Mouse (Mus musculus): ENCODE data around the gene Dhx40. TPM values are rescaled to one million over a fixed set of nuclear protein-coding genes. Genes with fewer than 3 reads are reported as not detected.
A peak's percentile ranks its signal among the peaks of the same experiment; 100 is the strongest.

Gene Dhx40
- polyA plus RNA-seq, 1 experiment from 2014 or later: 34.1 TPM

GRCm38 (mm10) chr11:86840511-86841154 is 33.1 kb upstream of the Dhx40 start:
- WGBS: 1% methylated on average over 3 of the region's 3 CpGs
- H3K36me3 ChIP-seq (ENCODE audit: control insufficient read depth, insufficient read depth, low read length): no peaks in the 10 kb centered on the region
- no peak overlapping the region for H3K4me3 ChIP-seq (ENCODE audit: low read depth, low read length)
- no peaks in the 10 kb centered on the region for H3K27me3 ChIP-seq (replicated peaks; ENCODE audit: control insufficient read depth, insufficient read depth, low read length)
- peak; percentile 61; the same call in 1 of the 2 replicates for ATAC-seq
- H3K4me1 ChIP-seq (ENCODE audit: control insufficient read depth, insufficient read depth, low read length): peaks cover 14% of the 10 kb centered on the region
- H3K9ac ChIP-seq (ENCODE audit: low read length): no peak overlapping the region
- peak; percentile 84 for DNase-seq (ENCODE audit: low spot score)
- no peak overlapping the region for H3K4me2 ChIP-seq (ENCODE audit: low read length)
- H3K27ac ChIP-seq (ENCODE audit: low read depth, low read length): peak overlapping the region; percentile 9; the same call in 1 of the 2 replicates
- no peaks in the 10 kb centered on the region for H3K9me3 ChIP-seq (replicated peaks; ENCODE audit: control insufficient read depth, low read length)

- H3K4me1 ChIP-seq (ENCODE audit: control insufficient read depth, insufficient read depth, low read length): peaks cover 14% of the 10 kb centered on the region
Measured at GRCm38 (mm10) chr11:86839716-86840447, 32.3 kb upstream of the Dhx40 start.

GRCm38 (mm10) chr11:86838792-86839191 is 31.2 kb upstream of the Dhx40 start:
- H3K36me3 ChIP-seq (ENCODE audit: control insufficient read depth, insufficient read depth, low read length): no peaks in the 10 kb centered on the region
- no peak for DNase-seq (ENCODE audit: low spot score)
- peaks cover 14% of the 10 kb centered on the region for H3K4me1 ChIP-seq (ENCODE audit: control insufficient read depth, insufficient read depth, low read length)
- H3K27ac ChIP-seq (ENCODE audit: low read depth, low read length): no peak overlapping the region
- H3K9ac ChIP-seq (ENCODE audit: low read length): no peak overlapping the region
- no peaks in the 10 kb centered on the region for H3K9me3 ChIP-seq (replicated peaks; ENCODE audit: control insufficient read depth, low read length)
- ATAC-seq: no peak
- no peaks in the 10 kb centered on the region for H3K27me3 ChIP-seq (replicated peaks; ENCODE audit: control insufficient read depth, insufficient read depth, low read length)
- H3K4me2 ChIP-seq (ENCODE audit: low read length): no peak overlapping the region
- 76% methylated on average over 1 of the region's 1 CpGs for WGBS
- H3K4me3 ChIP-seq (ENCODE audit: low read depth, low read length): no peak overlapping the region

More at GRCm38 (mm10) chr11:86839716-86840447, 32.3 kb upstream of the Dhx40 start:
- H3K36me3 ChIP-seq (ENCODE audit: control insufficient read depth, insufficient read depth, low read length): no peaks in the 10 kb centered on the region
- H3K4me2 ChIP-seq (ENCODE audit: low read length): no peak overlapping the region
- 37% methylated on average over 7 of the region's 7 CpGs for WGBS
- no peak overlapping the region for H3K9ac ChIP-seq (ENCODE audit: low read length)
- DNase-seq (ENCODE audit: low spot score) (peak; percentile 62), ATAC-seq (peak; percentile 65)
- H3K27me3 ChIP-seq (replicated peaks; ENCODE audit: control insufficient read depth, insufficient read depth, low read length): no peaks in the 10 kb centered on the region
- H3K9me3 ChIP-seq (replicated peaks; ENCODE audit: control insufficient read depth, low read length): no peaks in the 10 kb centered on the region
- H3K4me3 ChIP-seq (ENCODE audit: low read depth, low read length): no peak overlapping the region
- 0 out of 2 replicates have a peak overlapping the region, but pooled peaks have one; percentile 35 for H3K27ac ChIP-seq (ENCODE audit: low read depth, low read length)

GRCm38 (mm10) chr11:86836366-86836765 is 28.8 kb upstream of the Dhx40 start:
- Histone ChIP-seq H3K36me3 (ENCODE audit: control insufficient read depth, insufficient read depth, low read length) (no peaks in the 10 kb centered on the region), H3K4me1 (ENCODE audit: control insufficient read depth, insufficient read depth, low read length) (peaks cover 14% of the 10 kb centered on the region), H3K4me2 (ENCODE audit: low read length) (no peak overlapping the region), H3K9me3 (replicated peaks; ENCODE audit: control insufficient read depth, low read length) (no peaks in the 10 kb centered on the region), H3K27me3 (replicated peaks; ENCODE audit: control insufficient read depth, insufficient read depth, low read length) (no peaks in the 10 kb centered on the region), H3K4me3 (ENCODE audit: low read depth, low read length) (no peak overlapping the region), H3K9ac (ENCODE audit: low read length) (no peak overlapping the region), H3K27ac (ENCODE audit: low read depth, low read length) (no peak overlapping the region)
- DNase-seq (ENCODE audit: low spot score) (peak; percentile 37), ATAC-seq (no peak)
- 51% methylated on average over 2 of the region's 2 CpGs for WGBS

GRCm38 (mm10) chr11:86834628-86835338 is 27.2 kb upstream of the Dhx40 start:
- H3K36me3 ChIP-seq (ENCODE audit: control insufficient read depth, insufficient read depth, low read length): no peaks in the 10 kb centered on the region
- peaks cover 7% of the 10 kb centered on the region for H3K4me1 ChIP-seq (ENCODE audit: control insufficient read depth, insufficient read depth, low read length)
- DNase-seq (ENCODE audit: low spot score): no peak
- no peak overlapping the region for H3K27ac ChIP-seq (ENCODE audit: low read depth, low read length)
- WGBS: 56% methylated on average over 8 of the region's 8 CpGs
- H3K27me3 ChIP-seq (replicated peaks; ENCODE audit: control insufficient read depth, insufficient read depth, low read length): no peaks in the 10 kb centered on the region
- no peak for ATAC-seq
- no peak overlapping the region for H3K9ac ChIP-seq (ENCODE audit: low read length)
- no peak overlapping the region for H3K4me3 ChIP-seq (ENCODE audit: low read depth, low read length)
- H3K4me2 ChIP-seq (ENCODE audit: low read length): no peak overlapping the region
- H3K9me3 ChIP-seq (replicated peaks; ENCODE audit: control insufficient read depth, low read length): no peaks in the 10 kb centered on the region

- H3K9ac ChIP-seq (ENCODE audit: low read length): no peak overlapping the region
- H3K9me3 ChIP-seq (replicated peaks; ENCODE audit: control insufficient read depth, low read length): no peaks in the 10 kb centered on the region
- DNase-seq (ENCODE audit: low spot score) (no peak), ATAC-seq (no peak)
- peaks cover under 1% of the 10 kb centered on the region; the same call in 1 of the 2 replicates for H3K4me1 ChIP-seq (ENCODE audit: control insufficient read depth, insufficient read depth, low read length)
- 71% methylated on average over 7 of the region's 7 CpGs for WGBS
- no peaks in the 10 kb centered on the region for H3K27me3 ChIP-seq (replicated peaks; ENCODE audit: control insufficient read depth, insufficient read depth, low read length)
- H3K4me2 ChIP-seq (ENCODE audit: low read length): no peak overlapping the region
- no peak overlapping the region for H3K27ac ChIP-seq (ENCODE audit: low read depth, low read length)
- H3K36me3 ChIP-seq (ENCODE audit: control insufficient read depth, insufficient read depth, low read length): no peaks in the 10 kb centered on the region
- no peak overlapping the region for H3K4me3 ChIP-seq (ENCODE audit: low read depth, low read length)
Measured at GRCm38 (mm10) chr11:86834050-86834449, 26.5 kb upstream of the Dhx40 start.

- H3K27ac ChIP-seq (ENCODE audit: low read depth, low read length): no peak overlapping the region
Measured at GRCm38 (mm10) chr11:86833153-86833552, 25.6 kb upstream of the Dhx40 start.

GRCm38 (mm10) chr11:86828396-86828795 is 20.9 kb upstream of the Dhx40 start:
- Histone ChIP-seq H3K4me2 (ENCODE audit: low read length) (no peak overlapping the region), H3K36me3 (ENCODE audit: control insufficient read depth, insufficient read depth, low read length) (no peaks in the 10 kb centered on the region), H3K9me3 (replicated peaks; ENCODE audit: control insufficient read depth, low read length) (no peaks in the 10 kb centered on the region), H3K9ac (ENCODE audit: low read length) (no peak overlapping the region), H3K27ac (ENCODE audit: low read depth, low read length) (no peak overlapping the region), H3K4me3 (ENCODE audit: low read depth, low read length) (no peak overlapping the region), H3K27me3 (replicated peaks; ENCODE audit: control insufficient read depth, insufficient read depth, low read length) (no peaks in the 10 kb centered on the region), H3K4me1 (ENCODE audit: control insufficient read depth, insufficient read depth, low read length) (no peaks in the 10 kb centered on the region)
- WGBS: 72% methylated on average over 6 of the region's 6 CpGs
- no peak for DNase-seq (ENCODE audit: low spot score)
- no peak for ATAC-seq

More at GRCm38 (mm10) chr11:86833153-86833552, 25.6 kb upstream of the Dhx40 start:
- Histone ChIP-seq H3K27me3 (replicated peaks; ENCODE audit: control insufficient read depth, insufficient read depth, low read length) (no peaks in the 10 kb centered on the region), H3K36me3 (ENCODE audit: control insufficient read depth, insufficient read depth, low read length) (no peaks in the 10 kb centered on the region), H3K4me1 (ENCODE audit: control insufficient read depth, insufficient read depth, low read length) (no peaks in the 10 kb centered on the region), H3K4me3 (ENCODE audit: low read depth, low read length) (no peak overlapping the region), H3K9me3 (replicated peaks; ENCODE audit: control insufficient read depth, low read length) (no peaks in the 10 kb centered on the region), H3K4me2 (ENCODE audit: low read length) (no peak overlapping the region), H3K9ac (ENCODE audit: low read length) (no peak overlapping the region)
- no peak for DNase-seq (ENCODE audit: low spot score)
- no peak for ATAC-seq
- 74% methylated on average over 3 of the region's 3 CpGs for WGBS

All from forebrain, embryonic 14.5 days (tissue).